Mouse (Mus musculus) heart, postnatal 36 days (tissue): Measurements from ENCODE around the gene Dnah2. TPM values are rescaled to one million over a fixed set of nuclear protein-coding genes. Genes with fewer than 3 reads are reported as not detected.
"Not testable (repeated sequence)": the region's sequence is repeated elsewhere in the genome, so short reads cannot be mapped to it uniquely, and the experiment has no call there.

Experiments
- DNase-seq, 2 experiments: peaks; one replicate each; pipeline ENCODE4 v3.0.0; 2021 to 2022
- intact Hi-C: fragments of 180-260 bp; cut with DNase I; formaldehyde crosslinking; loops from one replicate; pipeline ENCODE4 v1.15.1; 2025
- total RNA-seq, 2 experiments: library from RNA; stranded (reverse); gene quantifications; 2 replicates each; pipeline ENCODE4 v1.2.3; 2021

Gene Dnah2
- total RNA-seq, 2 experiments from 2014 or later: 0.33 to 0.57 TPM

DNA sequence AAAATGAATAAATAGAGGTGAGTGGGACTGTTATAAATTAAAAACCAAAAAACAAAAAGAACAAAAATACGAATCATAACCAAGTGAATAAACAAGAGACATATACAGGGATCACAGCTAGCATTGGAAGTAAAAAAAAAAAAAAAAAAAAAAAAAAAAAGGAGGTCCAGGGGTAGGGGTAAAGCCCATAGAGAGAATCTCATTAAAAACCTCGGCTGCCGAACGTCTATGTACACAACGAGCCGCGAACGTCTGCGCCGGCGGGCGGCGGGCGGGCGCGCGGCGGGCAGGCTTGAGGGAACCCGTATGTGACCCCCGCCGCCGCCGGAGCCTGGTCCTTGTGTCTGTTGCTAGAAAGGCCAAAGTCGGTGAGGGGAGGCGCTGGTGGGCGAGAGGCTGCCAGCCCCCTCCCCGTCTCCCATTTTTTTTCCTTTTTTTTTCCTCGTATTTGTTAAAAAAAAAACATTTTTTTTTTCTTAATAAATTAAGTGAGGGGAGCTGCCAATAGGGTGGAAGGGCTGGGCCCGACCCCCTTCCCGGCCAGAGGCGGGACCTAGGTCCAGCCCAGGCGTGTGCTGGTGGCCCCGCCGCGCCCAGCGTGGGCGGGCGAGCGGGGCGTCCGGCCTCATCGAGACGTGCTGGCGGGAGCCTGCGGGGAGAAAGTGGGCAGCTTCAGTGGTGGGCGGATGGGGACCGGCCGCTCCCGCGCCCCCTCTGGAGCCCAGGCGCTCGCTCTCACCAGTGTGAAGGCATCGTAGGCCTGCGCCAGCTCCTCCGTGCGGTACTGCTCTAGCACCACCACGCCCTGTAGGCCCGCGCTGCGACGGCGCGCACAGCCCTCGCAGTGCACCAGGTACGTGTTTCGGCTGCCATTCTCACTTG is 149.5 kb downstream of the Dnah2 start:
- intact Hi-C loops: loop anchor here (2.0 to 5.0 kb wide), 3 partner anchors 19 to 302 kb away; partner anchors contain the start of gene Per1
- DNase-seq: no peak

DNA sequence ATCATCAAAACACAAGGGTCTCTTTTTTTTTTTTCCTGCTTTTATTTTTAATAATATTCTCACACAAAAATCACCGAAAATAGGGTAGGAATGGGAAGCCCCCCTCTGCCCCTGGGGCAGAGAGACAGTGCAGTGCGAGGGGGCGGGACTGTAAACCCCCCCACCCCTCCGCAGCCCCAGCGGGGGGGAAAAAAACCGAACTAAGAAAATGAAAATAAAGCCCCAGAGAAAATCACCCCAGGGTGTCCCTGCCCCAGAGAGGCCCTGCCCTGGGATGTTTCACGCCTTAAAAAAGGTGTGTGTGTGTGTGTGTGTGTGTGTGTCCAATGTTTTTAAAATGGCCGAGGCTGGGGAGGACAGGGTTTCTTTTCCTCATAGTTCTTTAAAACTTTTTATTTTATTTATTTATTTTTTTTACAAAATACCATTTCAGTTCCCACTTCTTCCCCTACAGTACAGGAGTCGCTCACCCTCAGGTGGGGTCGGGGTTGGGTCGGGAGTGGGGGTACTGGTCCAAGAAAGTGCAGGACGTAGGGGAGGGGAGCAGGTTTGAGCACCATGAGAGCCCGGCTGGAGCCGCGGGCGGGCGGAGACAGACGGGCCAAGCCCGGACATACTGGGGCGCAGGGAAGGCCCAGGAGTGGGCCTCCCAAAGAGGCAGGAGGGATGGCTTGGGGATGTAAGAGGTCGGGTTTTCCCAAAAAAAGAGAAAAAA is 150.3 kb downstream of the Dnah2 start:
- intact Hi-C loops: loop anchor here (5.0 kb wide), 1 partner anchor 301 kb away; the partner anchor contains the start of gene Per1
- DNase-seq: no peak

DNA sequence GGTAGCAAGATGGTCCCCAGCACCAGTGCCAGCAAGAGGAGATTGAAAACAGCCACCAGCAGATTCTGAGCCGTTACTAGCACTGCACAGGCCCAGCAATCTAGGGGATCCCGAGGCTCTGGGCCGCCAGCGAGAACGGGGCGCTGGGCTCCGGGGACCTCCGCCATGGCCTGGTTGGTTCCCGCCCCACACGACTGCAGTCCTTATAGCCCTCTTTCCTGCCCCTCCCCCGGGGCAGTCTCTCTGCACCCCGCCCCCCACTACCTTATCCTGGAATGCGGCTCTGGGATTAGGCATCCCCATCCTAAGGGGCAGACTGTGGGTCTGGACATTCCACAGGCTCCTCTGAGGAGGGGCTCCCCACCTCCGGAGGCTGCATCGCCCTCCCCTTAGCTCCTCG is 150.9 kb downstream of the Dnah2 start, which contains the start of gene Tmem88:
Gene Tmem88 (minus strand): TSS at position 176 of the 400 bp plus-strand sequence.
- DNase-seq: peak; percentile 58 to 70
- intact Hi-C loops: loop anchor here (5.0 kb wide), 1 partner anchor 301 kb away; the partner anchor contains the start of gene Per1

DNA sequence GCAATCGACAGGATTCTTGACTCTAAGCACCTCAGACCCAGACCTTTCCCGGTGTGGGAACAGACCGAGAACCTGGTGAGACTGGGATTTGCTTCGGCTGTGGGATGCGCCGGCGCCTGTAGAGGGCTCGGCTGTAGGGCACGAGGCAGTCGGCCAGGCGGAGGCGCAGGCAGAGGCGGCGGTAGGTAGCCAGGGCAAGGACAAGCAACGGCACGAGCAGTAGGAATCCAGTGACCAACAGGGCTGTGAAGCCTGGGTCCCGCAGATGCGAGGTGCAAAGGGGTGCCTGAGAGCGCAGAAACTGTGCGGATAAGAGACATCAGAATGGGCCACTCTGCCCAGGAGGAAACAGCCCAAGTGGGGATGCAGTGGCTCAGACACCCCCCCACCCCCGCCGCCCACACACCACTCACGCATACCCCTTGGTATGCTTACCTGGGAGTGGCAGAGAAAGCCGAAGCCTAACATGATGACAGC is 151.3 kb downstream of the Dnah2 start:
- intact Hi-C loops: loop anchor here (5.0 kb wide), 1 partner anchor 300 kb away; the partner anchor contains the start of gene Per1
- DNase-seq: no peak

DNA sequence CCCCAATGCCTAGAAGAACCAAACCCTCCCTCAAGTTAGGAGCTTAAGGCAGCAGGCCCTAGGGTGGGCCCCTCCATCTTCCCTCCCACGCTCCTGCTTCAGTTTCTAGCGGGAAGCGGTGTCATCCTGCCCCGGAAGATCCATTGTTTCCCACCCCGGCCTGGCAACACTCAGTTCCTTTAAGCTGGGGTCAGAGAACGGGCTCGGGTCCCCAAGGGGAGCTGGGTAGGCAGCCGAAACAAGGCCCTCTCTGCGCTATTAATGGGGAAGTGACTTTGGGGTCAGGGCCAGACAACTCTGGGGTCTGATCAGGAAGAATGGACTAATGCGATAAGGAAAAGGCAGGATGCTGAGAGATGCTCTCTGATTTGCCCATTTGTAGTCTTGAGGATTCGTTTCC is 152.1 kb downstream of the Dnah2 start:
- peak; percentile 62 to 67 for DNase-seq
- intact Hi-C loops: loop anchor here (5.0 kb wide), 1 partner anchor 299 kb away; the partner anchor contains the start of gene Per1

DNA sequence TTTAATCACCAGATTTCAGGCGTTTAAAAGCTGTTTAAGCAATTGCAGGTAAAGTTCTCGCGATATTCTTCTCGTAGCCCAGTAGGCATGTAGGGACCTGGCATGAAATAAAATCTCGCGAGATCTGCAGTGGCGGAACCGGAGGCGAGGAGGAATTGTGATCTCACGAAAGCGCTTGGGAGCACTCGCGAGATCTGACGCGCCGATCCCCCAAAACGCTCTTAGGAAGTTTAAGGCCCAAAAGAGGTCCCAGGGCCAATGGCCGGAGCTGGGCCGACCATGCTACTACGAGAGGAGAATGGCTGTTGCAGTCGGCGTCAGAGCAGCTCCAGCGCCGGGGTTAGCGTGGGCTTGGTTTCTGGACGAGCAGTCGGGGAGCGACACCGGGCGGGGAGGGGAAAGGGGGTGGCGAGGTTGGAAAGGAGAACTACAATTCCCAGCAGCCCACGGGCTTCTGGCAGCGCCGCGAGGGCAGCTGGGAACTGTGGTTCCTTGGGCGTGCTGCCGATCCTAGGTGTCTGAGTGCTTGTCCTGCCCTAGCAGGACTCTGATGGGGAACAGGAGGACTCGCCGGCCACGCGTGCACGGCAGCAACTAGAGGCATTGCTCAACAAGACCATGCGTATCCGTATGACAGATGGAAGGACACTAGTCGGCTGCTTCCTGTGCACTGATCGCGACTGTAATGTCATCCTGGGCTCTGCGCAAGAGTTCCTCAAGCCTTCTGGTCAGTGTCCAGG is 153.1 kb downstream of the Dnah2 start:
- intact Hi-C loops: loop anchor here (5.0 kb wide), 1 partner anchor 299 kb away; the partner anchor contains the start of gene Per1
- peak; percentile 92 to 97 for DNase-seq

DNA sequence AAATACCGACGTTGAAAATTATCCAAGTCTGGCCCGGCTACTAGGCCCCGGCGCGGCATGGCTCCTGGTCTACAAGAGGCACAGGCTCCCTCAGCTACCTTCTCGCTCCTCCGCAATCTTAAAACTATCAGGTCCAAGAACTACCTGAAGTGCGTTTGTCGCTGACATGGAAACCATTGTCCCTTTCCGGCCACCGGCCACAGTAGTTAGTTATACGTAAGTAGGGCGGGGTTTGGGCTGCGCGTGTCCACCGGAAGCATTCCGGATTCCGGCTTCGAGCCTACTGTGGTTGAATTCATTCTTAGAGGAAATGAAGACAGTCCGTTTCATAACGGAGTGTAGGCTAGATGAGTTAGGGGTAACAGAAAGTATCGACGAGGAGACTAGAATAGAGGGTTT is 153.7 kb downstream of the Dnah2 start, which contains the start of the genes Naa38 and Cyb5d1:
Gene Naa38 (plus strand): TSS at position 253 of the 399 bp plus-strand sequence.
Gene Cyb5d1 (minus strand): TSS at position 397 of the 399 bp plus-strand sequence.
- peak; percentile 89 to 91 for DNase-seq
- intact Hi-C loops: loop anchor here (5.0 kb wide), 1 partner anchor 298 kb away; the partner anchor contains the start of gene Per1

DNA sequence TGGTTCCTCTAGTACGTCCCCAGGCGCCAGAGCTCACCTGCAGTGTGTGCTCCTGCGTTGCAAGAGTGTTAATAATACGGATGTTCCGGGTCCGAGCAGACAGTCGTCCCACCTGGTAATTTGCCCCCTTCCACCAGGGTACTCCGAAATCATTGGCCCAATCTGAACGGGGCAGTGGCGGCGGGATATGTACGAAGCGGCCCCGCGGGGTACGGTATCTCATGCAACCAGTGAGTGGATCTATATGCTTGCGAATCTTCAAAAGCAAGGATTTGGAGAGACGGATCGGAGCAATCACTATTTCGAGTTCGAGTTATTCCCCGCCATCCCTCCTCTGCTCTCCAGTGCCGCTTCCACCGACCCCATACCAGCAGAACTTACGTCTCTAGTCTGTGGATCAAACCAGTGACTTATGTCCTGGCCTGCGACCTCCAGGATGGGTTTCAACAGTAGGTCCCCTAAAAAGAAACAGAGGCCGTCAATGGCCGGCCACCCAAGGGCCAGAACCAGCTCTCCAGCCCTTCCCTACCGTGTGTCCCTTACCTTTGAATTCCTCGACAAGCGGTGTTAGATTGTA is 154.2 kb downstream of the Dnah2 start:
- DNase-seq: not testable (repeated sequence)
- intact Hi-C loops: loop anchor here (5.0 kb wide), 1 partner anchor 297 kb away; the partner anchor contains the start of gene Per1

DNA sequence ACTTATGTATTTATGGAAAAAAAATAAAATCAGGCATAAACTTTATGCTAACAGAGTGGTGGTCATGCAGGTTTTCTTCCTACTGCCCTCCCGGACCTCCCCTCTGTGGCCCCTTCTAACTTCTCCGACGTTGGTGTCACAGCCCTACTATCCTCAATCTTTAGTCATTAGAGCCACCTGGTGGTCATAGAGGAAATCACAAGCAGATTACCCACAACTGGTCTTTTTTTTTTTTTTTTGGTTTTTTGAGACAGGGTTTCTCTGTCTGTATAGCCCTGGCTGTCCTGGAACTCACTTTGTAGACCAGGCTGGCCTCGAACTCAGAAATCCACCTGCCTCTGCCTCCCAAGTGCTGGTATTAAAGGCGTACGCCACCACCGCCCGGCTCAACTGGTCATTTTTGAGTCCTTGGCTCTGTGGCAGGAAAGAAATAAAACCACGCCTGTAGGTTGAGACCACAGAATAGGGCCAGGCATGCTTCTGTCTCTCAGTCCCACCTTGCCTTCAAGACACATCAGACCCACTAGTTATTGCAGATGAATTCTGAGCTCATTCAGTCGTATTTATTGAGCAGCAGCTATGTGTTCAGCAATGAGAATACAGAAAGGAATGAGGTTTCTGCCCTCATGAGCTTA is 158.4 kb downstream of the Dnah2 start:
- DNase-seq: peak; percentile 65 to 72
- intact Hi-C loops: loop anchor here (1.0 kb wide), 1 partner anchor 121 kb away; no protein-coding TSS in a partner anchor

DNA sequence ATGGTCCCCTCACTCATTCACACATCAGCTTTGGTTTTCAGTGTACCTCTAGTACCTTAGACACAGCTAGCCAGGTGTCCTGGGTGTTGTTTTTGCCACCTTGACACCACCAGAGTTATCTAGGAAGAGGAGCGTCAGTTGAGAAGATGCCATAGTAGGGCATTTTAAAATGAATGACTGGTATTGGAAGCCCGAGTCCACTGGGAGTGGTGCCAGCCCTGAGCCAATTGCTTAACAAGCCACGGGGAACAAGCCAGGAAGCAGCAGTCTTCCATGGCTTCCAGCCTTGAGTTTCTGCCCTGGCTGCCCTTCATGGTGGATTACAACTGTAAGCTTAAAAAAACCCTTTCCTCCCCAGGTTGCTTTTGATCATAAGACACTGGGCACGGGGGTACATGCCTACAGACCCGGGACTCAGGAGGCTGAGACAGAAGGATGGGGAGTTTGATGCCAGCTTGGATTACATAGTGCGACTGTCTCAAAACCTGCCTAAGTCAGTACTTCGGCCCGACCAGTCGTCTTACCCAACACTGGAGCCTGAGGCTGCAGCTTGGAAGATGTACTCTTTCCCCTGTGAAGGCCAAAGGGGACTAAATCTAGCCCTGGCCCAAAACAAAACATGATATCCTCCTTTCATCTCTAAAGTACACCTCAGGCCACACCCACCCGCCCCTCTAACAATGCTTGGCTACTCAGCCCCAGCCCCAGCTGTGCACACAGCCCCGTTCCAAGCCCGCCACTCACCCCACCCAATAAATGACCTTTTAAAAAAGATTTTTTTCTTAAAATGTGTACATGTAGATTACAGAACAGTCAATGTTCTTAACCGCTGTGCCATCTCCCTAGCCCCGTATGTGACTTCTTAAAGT is 159.1 kb downstream of the Dnah2 start:
- peak in 1 of 2 experiments; percentile 42 for DNase-seq
- intact Hi-C loops: loop anchor here (1.0 to 5.0 kb wide), 3 partner anchors 57 to 197 kb away; no protein-coding TSS in a partner anchor

DNA sequence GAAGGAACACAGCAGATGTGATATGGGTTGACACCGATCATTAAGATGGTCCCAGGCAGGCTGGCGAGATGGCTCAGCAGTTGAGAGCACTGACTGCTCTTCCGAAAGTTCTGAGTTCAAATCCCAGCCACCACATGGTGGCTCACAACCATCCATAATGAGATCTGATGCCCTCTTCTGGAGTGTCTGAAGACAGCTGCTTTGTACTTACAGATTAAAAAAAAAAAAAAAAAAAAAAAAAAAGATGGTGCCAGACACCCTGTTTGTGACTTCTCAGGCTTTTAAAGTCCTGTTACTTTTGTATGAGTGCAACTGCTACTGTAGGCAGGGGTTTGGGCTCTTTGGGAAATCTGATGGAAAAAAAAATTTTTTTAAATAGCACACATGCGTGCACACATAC is 160.2 kb downstream of the Dnah2 start:
- no peak for DNase-seq
- intact Hi-C loops: loop anchor here (1.0 to 5.0 kb wide), 3 partner anchors 17 to 196 kb away; no protein-coding TSS in a partner anchor

DNA sequence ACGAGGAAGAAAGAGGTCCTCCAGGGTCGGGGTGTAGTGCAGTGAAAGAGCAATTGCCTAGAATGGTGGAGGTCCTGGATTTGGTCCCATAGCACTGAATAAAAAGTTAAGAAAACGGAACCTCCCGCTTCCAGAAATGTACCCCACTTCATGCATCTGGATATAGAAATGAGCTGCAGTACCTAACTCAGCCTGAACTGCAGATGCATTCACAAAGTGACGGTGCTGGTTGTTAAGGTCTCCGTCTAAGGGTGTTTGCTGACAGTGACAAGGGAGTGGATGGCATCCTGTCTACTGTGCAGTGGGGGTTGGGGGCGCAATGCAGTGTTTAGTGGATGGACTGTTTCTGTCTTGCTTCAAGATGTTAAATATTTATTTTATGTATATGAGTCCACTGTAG is 162.2 kb downstream of the Dnah2 start:
- intact Hi-C loops: loop anchor here (5.0 kb wide), 2 partner anchors 54 to 194 kb away; no protein-coding TSS in a partner anchor
- no peak for DNase-seq

DNA sequence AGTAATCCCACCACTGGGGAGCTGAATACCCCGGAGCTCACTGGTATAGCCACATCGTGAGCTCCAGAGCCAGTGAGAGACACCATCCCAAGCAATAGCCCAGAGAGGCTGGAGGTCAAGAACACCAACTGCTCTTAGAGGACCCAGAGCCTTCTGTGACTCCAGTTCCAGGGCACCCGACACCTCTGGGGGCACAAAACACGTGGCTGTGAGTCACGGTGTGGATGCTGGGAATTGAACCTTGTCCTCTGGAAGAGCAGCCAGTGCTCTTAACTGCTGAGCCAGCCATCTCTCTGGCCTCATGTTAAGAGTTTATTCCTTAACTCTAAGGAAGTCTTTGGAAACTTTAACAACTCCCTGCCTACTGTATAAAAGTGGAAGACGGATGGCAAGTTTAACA is 163.9 kb downstream of the Dnah2 start:
- intact Hi-C loops: loop anchor here (5.0 kb wide), 2 partner anchors 53 to 193 kb away; no protein-coding TSS in a partner anchor
- DNase-seq: no peak

DNA sequence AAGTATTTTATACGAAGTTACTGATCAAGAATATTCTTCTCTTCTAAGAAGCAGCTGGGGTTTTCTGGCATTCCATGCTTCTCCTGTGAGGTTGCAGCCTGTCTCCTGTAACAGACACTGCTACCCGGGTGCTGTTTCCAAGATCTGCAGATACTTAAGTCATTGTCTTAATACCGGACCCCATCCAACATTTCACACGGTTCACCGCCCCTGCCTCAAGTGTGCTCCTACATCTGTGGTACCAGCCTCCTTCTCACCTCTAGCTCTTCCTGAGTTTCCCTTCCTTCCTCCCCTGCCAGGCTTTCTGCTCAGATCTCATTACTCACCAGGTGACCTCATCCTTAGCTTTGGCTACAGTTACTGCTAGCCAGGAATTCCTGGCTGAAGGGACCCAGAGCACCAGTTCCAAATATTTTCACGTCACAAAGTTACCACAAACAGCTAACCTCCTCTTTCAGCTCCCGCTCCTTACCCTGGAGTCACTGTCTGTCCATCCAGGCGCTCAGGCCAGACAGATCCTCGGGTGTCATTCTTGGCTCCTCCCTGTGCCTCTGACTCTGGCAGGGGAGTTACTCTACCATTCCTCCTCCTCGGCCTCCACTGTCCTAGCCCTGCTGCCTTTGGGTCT is 166.3 kb downstream of the Dnah2 start:
- DNase-seq: no peak
- intact Hi-C loops: no loop called here

DNA sequence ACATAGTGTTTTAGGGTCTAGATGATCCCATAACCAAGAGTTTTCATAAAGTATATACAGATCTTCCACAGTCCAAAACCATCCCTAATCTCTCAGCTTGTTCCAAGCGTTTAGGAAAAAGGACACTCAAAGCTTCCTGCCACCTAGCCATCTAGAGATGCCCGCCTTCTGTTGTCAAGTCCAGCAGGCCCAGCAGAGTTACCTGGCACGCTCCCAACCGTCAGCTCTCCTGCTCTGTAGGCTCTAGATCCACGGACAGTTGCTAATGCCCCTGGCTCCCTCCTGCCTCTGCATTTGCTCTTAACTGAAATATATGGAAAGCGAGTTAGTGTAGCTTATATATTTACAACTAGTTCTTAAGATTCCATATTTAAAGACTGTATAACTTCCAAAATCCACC is 167.6 kb downstream of the Dnah2 start:
- intact Hi-C loops: no loop called here

DNA sequence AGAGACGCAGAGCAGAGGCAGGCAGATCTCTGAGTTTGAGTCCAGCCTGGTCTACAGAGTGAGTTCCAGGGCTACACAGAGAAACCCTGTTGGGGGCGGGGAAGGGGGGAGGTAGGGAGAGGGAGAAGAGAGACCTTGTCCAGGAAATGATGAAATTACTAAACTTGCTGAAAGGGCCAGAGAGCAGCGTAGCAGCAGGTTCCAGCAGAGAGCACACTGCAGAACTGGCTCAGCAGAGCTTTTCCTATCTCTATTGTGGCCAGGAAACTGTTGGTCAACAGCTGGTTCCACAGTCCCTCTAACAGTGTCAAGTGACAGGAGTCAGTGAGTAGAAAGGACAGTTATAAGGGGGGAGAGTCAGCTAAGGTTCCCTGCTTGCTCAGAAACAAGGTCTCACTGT is 169.3 kb downstream of the Dnah2 start:
- intact Hi-C loops: no loop called here
- no peak for DNase-seq

More for the DNA sequence above, 167.6 kb downstream of the Dnah2 start:
- no peak for DNase-seq

DNA sequence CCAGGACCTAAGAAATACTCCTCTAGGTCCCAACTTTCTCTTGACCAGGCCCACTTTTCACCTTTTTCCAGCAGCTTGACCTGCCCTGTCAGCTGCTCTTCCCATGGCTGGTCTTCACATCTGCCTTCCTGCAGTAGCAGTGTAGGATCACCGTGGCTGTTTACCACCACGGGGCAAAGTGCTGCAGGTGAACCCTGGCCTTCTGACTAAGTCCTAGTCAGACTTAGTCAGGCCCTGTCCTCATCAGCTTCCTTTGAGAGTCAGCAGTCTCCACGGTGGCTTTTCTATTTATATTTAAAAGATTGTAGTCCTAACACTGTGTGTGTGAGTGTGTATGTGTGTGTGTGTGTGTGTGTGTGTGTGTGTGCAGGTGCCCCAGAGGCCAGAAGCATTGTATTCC is 171.1 kb downstream of the Dnah2 start:
- intact Hi-C loops: no loop called here
- DNase-seq: no peak
